Mouse (Mus musculus) thymus, postnatal 25 days (tissue): Measurements from ENCODE around the gene Lcn8.
"Not testable (repeated sequence)": the region's sequence is repeated elsewhere in the genome, so short reads cannot be mapped to it uniquely, and the experiment has no call there.

Experiments
- DNase-seq: peaks from one replicate; pipeline ENCODE4 v3.0.0; 2022

The Lcn8 gene

DNA sequence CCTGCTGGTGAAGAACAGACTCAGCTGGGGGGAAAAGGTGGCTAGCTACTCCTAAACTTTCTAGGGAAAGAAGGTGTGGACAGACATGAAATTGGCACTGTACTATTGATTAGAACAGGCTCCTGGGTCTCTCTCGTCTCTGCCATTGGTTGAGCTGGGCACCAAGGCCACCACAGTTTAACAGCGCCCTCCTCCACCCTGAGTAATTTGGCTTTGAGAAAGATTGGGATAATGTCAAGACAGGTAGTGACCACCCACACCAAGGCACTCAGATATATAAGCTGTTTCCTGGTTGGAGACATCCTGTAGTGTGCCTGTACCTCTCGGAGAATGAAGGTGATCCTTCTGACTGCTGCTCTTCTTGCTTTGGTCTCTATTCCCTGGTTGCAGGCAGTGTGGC, 23.6 kb downstream of the Lcn8 start, which contains the start of gene Lcn6:
Gene Lcn6, plus strand, starts transcription at position 301 of the 400 bp plus-strand sequence.
- no peak for DNase-seq

DNA sequence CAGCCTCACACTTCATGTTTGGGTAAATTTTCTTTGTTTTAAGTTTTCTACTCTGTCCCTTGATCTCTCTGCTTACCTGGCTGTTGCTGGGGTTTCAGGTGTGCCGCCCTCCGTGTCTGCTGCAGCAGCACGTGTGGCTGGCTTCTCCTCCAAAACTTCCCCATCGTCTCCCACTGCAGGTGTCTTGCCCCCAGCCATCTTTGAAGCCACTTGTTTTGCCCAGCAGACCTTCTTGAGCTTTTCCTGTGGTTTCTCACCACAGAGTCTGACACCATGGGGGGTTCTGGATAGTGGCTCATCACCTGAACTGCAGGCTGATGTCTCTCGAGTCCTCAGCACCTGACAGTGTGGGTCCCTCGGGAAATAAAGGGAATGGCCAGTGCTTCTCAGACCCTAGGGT, 26.6 kb downstream of the Lcn8 start:
- DNase-seq = peak; percentile 58

DNA sequence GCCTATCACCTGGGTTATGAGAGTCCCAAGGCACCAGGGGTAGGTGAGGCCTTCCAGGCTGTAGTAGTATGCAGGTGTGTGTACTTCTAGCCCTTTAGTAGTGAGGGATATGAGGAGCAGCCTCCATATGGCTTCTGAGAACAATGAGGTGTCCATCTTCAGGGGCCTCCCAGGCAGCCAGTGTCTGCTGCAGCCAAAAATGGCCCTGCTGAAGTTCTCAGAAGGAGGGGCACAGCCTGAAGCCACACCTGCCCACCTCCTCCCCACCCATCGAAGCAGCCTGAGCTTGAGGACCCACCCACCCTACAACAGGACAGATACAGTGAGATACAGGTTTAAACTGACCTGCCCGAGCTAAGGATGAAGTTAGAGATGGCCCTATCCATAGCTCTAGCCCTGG, 29.5 kb downstream of the Lcn8 start, which contains the start of gene Lcn10:
Gene Lcn10, plus strand, starts transcription at position 301 of the 400 bp plus-strand sequence.
- DNase-seq = no peak

DNA sequence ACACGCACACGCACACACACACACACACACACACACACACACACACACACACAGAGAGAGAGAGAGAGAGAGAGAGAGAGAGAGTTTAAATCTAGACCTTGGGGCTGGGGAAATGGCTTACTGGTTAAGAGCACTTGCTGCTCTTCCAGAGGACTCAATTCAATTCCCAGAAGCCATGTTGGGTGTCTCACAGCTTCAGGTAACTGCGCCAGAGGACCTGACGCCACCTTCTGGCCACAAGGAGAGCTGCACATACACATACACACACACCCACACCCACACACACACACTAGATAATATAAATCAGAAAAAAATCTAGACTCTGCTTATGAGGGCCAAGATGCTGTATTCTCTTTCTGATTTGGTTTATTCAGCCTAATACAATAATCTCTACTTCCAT, 34.0 kb downstream of the Lcn8 start:
- no peak for DNase-seq

DNA sequence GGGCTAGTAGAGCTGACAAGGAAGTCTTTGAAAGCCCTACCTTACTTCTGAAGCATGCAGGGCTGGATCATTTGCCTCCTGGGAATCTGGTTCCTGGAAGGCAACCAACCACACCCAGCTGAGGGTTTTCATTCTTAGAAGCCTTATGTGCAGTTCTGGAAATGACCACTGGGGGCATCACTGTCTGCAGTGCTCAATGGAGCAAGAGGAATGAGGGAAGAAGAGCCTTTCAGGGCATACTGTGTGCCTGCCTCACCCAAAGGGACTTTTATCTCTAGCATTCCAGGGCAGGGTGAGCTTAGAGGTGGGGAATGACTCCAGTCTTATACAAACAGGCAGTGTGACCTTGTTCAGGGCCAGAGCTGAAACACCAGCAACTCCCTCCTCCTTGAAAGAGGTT, 41.7 kb downstream of the Lcn8 start:
- DNase-seq = peak; percentile 60

DNA sequence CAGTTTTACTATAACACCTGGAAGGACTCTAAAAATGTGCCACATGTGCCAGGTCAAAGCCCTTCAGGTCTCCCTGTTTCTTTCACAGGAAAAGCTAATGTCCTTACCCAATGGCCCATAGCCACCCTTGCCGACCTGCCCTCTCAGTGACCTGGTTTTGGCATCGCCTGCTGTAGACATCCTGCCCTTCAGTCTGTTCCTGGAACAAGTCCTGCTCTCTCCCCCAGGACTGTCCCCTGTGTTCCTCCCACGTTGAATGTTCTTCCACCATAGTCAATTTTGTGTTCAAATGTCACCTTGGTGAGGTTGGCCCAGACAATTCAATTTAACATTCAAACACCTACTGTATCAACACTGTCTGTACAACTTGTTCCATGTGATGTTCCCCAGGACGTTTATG, 44.0 kb downstream of the Lcn8 start:
- DNase-seq = no peak

DNA sequence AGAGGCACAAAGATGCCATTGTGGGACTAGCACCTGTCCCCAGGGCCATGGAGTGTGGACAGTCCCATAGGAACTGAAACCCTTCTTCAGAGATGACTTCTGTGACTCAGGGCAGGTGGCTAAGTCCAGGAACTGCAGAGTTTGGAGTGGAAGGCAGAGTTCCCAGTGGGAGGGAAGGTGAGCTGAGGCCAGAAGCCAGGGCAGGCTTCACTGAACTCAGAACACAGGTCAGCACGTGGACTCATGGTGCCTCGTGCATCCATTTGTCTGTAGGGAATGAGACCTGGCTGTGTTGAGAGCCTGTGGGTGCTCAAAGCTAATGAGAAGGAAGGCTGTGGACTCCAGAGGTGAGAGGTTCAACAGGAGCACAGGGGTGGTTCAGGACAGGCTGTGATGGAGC, 45.8 kb downstream of the Lcn8 start:
- DNase-seq = no peak

DNA sequence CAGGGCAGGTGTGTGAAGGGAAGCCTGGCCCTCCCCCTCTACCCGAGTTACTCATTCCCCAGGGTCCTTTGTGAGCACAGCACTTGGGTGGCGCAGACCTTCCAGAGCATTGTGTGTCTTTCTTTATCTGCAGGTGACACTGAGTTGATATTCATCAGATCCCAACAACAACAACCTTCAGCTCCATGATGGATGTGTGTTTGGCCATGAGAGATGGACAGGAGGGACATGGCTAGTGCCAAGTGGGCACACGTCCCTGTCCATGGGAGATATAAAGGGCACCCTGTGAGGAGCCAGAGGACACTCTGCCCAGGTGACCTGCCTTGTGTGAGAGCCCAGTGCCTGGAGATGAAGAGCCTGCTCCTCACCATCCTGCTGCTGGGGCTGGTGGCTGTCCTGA, 46.8 kb downstream of the Lcn8 start, which contains the start of gene Obp2a:
Gene Obp2a, plus strand, starts transcription at position 301 of the 400 bp plus-strand sequence.
- not testable (repeated sequence) for DNase-seq

DNA sequence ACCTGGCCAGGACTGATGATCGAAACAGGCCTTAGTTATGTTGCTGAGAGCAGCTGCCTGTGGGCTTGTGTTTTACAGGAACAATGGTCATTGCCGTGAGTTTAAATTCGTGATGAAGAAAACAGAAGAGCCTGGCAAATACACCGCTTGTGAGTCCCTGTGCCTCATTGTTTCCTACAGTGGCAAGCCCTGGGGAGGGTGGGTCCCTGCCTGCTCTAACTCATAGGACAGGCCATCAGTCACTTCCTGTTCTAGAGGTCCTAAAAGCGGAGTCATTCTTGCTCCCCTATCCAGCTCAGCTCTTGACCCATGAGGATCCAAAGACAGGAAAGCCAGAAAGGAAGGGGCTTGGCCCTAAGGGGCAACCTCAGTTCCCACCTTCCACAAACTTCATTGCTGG, 48.1 kb downstream of the Lcn8 start:
- no peak for DNase-seq

DNA sequence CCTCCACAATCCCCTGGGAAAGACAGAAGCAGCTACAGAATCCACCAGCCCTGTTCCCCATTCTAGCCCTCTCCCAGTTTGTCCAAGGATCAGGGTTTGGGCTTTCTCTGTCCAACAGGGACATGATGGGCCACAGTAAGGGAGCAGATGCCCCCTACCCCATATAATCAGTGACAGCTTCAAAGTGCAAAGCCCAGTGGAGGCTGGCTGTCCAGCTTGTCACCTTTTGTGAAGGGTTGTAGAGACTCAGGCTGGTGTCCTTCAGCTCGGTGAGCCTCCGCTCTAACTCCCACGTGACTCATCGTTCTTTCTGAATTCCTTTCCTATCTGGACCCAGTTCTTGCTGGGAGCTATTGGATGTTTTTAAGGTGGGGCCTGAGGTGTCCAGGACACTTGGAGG, 50.8 kb downstream of the Lcn8 start:
- no peak for DNase-seq
